Mouse (Mus musculus) heart, adult 2 months (tissue): Measurements from ENCODE around the gene Plcb4. TPM values are rescaled to one million over a fixed set of nuclear protein-coding genes. Genes with fewer than 3 reads are reported as not detected.

Experiments
- DNase-seq, 2 experiments: peaks; one replicate each; pipeline ENCODE4 v3.0.0; 2021
- H3K27ac ChIP-seq: fragments of 200-600 bp; 2 replicates; pipeline ENCODE4 v1.8.1; 2022
- H3K27me3 ChIP-seq: fragments of 200-500 bp; 2 replicates; pipeline ENCODE4 v1.6.1; 2012; ENCODE audit warnings: mild to moderate bottlenecking, low read length, inconsistent platforms, mixed read lengths; ENCODE audit not compliant: control insufficient read depth, insufficient read depth
- H3K36me3 ChIP-seq: fragments of 200-500 bp; 2 replicates; pipeline ENCODE4 v1.6.1; 2012; ENCODE audit warnings: low read length, inconsistent platforms; ENCODE audit not compliant: control insufficient read depth, insufficient read depth
- H3K4me1 ChIP-seq: fragments of 200-500 bp; 2 replicates; pipeline ENCODE4 v1.6.1; 2011; ENCODE audit warnings: low read length; ENCODE audit not compliant: control insufficient read depth, insufficient read depth
- H3K4me3 ChIP-seq: fragments of 200-600 bp; 2 replicates; pipeline ENCODE4 v1.8.1; 2022
- H3K79me2 ChIP-seq: fragments of 200-500 bp; replicated peaks from 2 replicates; pipeline ENCODE4 v1.6.1; 2012; ENCODE audit warnings: mild to moderate bottlenecking, inconsistent platforms, low read length, moderate library complexity, mixed read lengths; ENCODE audit not compliant: control insufficient read depth, insufficient read depth
- H3K9ac ChIP-seq: fragments of 200-500 bp; 2 replicates; pipeline ENCODE4 v1.6.1; 2012; ENCODE audit warnings: low read depth, mild to moderate bottlenecking, control low read depth, inconsistent platforms, low read length, mixed read lengths
- CTCF ChIP-seq: fragments of 200-600 bp; IDR thresholded peaks from 2 replicates; pipeline ENCODE4 v1.8.1; 2022; ENCODE audit warnings: antibody characterized with exemption, mild to moderate bottlenecking, moderate library complexity
- EP300 ChIP-seq: fragments of 200-500 bp; IDR thresholded peaks from 2 replicates; pipeline ENCODE4 v1.6.1; 2011; ENCODE audit warnings: low read depth, low read length, control low read depth; ENCODE audit not compliant: insufficient read depth
- POLR2A ChIP-seq: fragments of 200-500 bp; IDR thresholded peaks from 2 replicates; pipeline ENCODE4 v1.6.1; 2011; ENCODE audit warnings: mild to moderate bottlenecking, low read depth, low read length, control low read depth; ENCODE audit not compliant: insufficient read depth
- WGBS: fragments of 180-500 bp; shearing (Covaris S2); methylation state at CpG from one replicate; pipeline ENCODE4 v1.1.7; 2018; 5-methylcytosine and 5-hydroxymethylcytosine counted together
- intact Hi-C: fragments of 180-260 bp; cut with DNase I; formaldehyde crosslinking; loops from one replicate; pipeline ENCODE4 v1.15.1; 2025
- polyA plus RNA-seq: library from polyadenylated mRNA; depleted of rRNA; stranded (reverse); fragments of >200 nt; gene quantifications from 2 replicates; pipeline ENCODE4 v1.2.3, GENCODE M21; 2012
- total RNA-seq, 2 experiments: library from RNA; stranded (reverse); gene quantifications; 2 replicates each; pipeline ENCODE4 v1.2.3; 2021

Gene Plcb4
- total and polyA plus RNA-seq, 3 experiments = 23.1 to 60.2 (median 55.0) TPM

DNA sequence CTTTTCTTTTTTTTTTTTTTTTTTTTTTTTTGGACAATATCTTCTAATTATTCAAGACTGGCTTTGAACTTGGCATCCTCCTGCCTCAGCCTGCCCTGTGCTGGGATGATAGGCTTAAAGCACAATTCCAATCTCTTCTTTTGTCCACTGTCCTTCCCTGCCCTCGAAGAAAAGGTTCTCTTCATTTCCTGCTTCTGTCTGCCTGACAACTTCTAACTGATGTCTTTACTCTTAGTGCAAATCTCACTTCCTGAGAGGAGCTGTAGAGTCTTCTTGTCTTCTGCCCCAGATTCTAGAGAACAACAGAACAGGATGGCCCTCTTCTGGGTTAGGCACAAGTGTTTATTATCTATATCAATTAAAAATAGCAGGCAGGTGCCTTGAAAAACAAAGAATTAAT lies 80.1 kb downstream of the Plcb4 start:
- Histone ChIP-seq H3K4me1 (peaks cover 18% of the 10 kb centered on the region), H3K27me3 (no peaks in the 10 kb centered on the region), H3K79me2 (peaks cover 5% of the 10 kb centered on the region), H3K27ac (no peak overlapping the region), H3K9ac (no peak overlapping the region), H3K4me3 (no peak overlapping the region), H3K36me3 (peaks cover 12% of the 10 kb centered on the region)
- no peak for DNase-seq
- TF ChIP-seq EP300 (no peak), CTCF (no peak), POLR2A (no peak)
- intact Hi-C loops = no loop called here
- 46% methylated on average over 1 of the region's 1 CpGs for WGBS

GRCm38 (mm10) chr2:135742954-135743700 lies 84.3 kb downstream of the Plcb4 start:
- intact Hi-C loops = no loop called here
- H3K4me3 ChIP-seq = no peak overlapping the region
- H3K4me1 ChIP-seq = peaks cover 15% of the 10 kb centered on the region
- H3K27ac ChIP-seq = peak overlapping the region; percentile 50
- TF ChIP-seq CTCF = no peak
- no peak for TF ChIP-seq EP300
- no peak for TF ChIP-seq POLR2A
- 41% methylated on average over 10 of the region's 10 CpGs for WGBS
- peak; percentile 45 to 48 for DNase-seq
- H3K79me2 ChIP-seq = peaks cover 14% of the 10 kb centered on the region
- H3K36me3 ChIP-seq = peaks cover 11% of the 10 kb centered on the region
- no peak overlapping the region for H3K9ac ChIP-seq
- H3K27me3 ChIP-seq = no peaks in the 10 kb centered on the region

GRCm38 (mm10) chr2:135744711-135745110 lies 85.9 kb downstream of the Plcb4 start:
- 65% methylated on average over 8 of the region's 8 CpGs for WGBS
- no peak overlapping the region for H3K9ac ChIP-seq
- H3K79me2 ChIP-seq = peaks cover 12% of the 10 kb centered on the region
- H3K4me3 ChIP-seq = no peak overlapping the region
- no peak overlapping the region for H3K27ac ChIP-seq
- intact Hi-C loops = loop anchor here (5.0 kb wide), 1 partner anchor 307 kb away; no protein-coding TSS in a partner anchor
- no peaks in the 10 kb centered on the region for H3K27me3 ChIP-seq
- peaks cover 17% of the 10 kb centered on the region for H3K4me1 ChIP-seq
- no peak for DNase-seq
- no peak for TF ChIP-seq POLR2A
- no peak for TF ChIP-seq CTCF
- TF ChIP-seq EP300 = no peak
- H3K36me3 ChIP-seq = peaks cover 5% of the 10 kb centered on the region

DNA sequence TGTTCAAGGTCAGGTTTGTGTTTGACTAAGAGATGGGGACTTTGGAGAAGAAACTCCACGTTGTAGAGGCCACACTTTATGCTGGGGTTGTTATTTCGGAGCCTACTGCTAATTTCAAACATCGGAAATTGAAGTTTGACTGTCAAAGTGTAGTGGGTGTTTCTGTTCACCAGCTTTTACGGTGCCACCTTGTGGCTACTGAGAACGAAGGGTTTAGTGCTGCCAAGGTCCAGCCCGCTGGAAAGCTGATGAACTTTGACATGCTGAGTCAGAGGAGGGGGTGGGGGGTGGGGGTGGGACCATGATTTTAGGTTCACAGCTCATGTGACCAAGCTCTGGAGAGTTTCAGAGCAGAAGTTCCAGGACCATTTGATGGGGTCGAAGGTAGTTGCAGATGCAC lies 86.3 kb downstream of the Plcb4 start:
- intact Hi-C loops = loop anchor here (5.0 kb wide), 1 partner anchor 308 kb away; no protein-coding TSS in a partner anchor
- Histone ChIP-seq H3K36me3 (peaks cover 5% of the 10 kb centered on the region), H3K27ac (no peak overlapping the region), H3K4me1 (peaks cover 19% of the 10 kb centered on the region), H3K9ac (no peak overlapping the region), H3K27me3 (no peaks in the 10 kb centered on the region), H3K4me3 (no peak overlapping the region), H3K79me2 (peaks cover 13% of the 10 kb centered on the region)
- DNase-seq = no peak
- peak; percentile 52 for TF ChIP-seq CTCF
- TF ChIP-seq EP300 = no peak
- WGBS = 57% methylated on average over 7 of the region's 7 CpGs

DNA sequence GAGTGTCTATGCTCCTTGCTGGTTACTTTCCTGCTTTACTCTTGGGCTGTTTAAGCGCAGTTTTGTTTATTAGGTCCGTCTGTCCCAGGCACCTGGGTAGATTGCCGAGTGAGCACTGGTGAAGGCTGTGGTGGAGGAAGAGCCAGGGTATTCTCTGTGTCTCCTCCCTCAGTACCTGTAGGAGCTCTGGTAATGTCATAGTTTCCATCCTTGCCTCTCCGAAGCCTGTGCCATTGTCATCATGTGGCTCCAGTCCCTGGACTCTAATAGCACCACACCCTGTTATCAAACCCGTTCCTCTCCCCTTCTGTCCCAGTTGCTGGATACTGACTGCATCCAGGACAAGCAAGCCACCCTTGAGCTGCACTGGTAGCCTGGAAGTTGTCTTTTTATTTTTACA lies 89.6 kb downstream of the Plcb4 start:
- TF ChIP-seq EP300 (no peak), POLR2A (no peak), CTCF (no peak)
- H3K4me1 ChIP-seq = peaks cover 21% of the 10 kb centered on the region
- H3K4me3 ChIP-seq = no peak overlapping the region
- no peak overlapping the region; the same call in 1 of the 2 replicates for H3K27ac ChIP-seq
- WGBS = 63% methylated on average over 5 of the region's 5 CpGs
- no peak for DNase-seq
- no peaks in the 10 kb centered on the region for H3K27me3 ChIP-seq
- peaks cover 10% of the 10 kb centered on the region for H3K79me2 ChIP-seq
- no peak overlapping the region for H3K9ac ChIP-seq
- intact Hi-C loops = loop anchor here (5.0 kb wide), 1 partner anchor 311 kb away; no protein-coding TSS in a partner anchor
- H3K36me3 ChIP-seq = peaks cover 8% of the 10 kb centered on the region

DNA sequence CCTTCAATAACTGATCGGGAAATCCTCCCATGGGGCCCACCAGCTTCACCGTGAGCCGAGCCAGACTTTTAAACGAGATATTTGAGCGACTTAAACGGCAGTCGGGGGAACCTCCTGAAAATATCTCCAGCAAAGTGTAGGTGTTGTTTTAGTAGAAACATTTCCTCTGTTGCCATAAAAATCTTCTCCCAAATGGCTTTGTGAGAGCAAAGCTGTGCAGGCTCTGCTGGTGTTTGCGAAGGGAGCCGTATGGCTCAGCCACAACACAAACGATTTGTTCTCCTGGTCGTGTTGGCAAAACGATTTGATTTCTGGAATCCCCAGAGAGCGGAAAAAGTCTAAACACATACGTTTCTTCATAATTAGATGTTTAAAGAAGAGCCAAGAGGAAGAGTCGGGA lies 90.8 kb downstream of the Plcb4 start:
- intact Hi-C loops = loop anchor here (5.0 kb wide), 1 partner anchor 312 kb away; no protein-coding TSS in a partner anchor
- WGBS = 62% methylated on average over 15 of the region's 15 CpGs
- H3K4me1 ChIP-seq = peaks cover 17% of the 10 kb centered on the region

More for the DNA sequence above, 90.8 kb downstream of the Plcb4 start:
- H3K36me3 ChIP-seq = peaks cover 7% of the 10 kb centered on the region; the same call in 1 of the 2 replicates
- H3K27ac ChIP-seq = no peak overlapping the region
- no peak overlapping the region for H3K4me3 ChIP-seq
- TF ChIP-seq CTCF = no peak
- TF ChIP-seq POLR2A = no peak
- TF ChIP-seq EP300 = no peak
- no peaks in the 10 kb centered on the region for H3K27me3 ChIP-seq
- H3K9ac ChIP-seq = no peak overlapping the region
- peaks cover 9% of the 10 kb centered on the region for H3K79me2 ChIP-seq
- no peak for DNase-seq
